Mouse (Mus musculus): ENCODE data around the gene Pgr. TPM values are rescaled to one million over a fixed set of nuclear protein-coding genes. Genes with fewer than 3 reads are reported as not detected.

The Pgr gene
- not detected for polyA plus RNA-seq (2017; shearing (Covaris generic))

DNA sequence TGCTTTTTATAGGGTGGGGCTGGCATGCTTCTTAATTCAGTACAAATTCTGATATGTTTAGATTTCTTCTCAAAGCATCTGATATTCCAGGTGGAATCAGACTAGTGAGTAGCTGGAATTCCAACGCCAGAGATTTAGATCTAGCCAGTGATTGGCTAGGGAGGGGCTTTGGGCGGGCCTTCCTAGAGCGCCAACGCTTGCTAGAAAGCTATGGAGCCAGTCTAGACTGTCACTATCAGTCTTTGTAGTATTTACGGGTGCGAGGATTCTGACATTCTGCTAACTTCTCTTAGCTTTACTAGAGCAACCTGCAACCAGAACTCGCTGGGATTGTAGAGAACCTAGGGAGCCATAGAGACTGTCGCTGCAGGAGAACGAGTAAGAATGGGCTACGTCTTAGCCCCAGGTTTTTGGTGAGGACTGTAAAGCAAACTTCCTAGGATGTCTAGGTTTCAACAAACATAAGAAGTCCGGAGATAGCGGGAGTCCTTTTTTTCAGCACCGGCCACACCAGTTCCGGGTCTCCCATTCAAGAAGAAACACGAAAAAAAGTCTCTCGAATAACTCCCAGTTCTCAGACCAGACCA lies at the start of gene Pgr:
Pgr (plus strand) TSS at position 218 of the 587 bp plus-strand sequence.

DNA sequence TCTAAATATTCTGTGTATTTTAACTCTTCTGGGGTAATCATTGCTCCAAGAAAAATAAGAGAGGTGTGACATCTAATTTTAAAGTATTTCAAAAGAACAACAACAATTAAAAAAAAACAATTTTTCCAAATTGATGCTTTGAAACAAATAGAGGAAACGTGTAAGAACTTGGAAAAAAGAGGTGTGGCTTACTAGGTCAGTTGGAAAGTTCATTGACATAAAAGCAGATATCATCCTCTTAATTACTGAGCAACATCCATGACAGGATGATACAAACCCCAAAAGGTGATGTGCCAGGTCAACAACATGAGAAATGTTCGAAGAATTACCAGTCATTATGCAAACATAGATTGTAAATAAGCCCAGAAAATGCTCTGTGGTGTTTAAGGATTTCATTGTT lies 71.9 kb downstream of the Pgr start, which contains the start of gene Gm16485:
Gm16485 (plus strand) TSS at position 301 of the 400 bp plus-strand sequence.

Other genes starting within 250 kb of the Pgr start
- gene Gm16485, start 72.0 kb downstream of the Pgr start, polyA plus RNA-seq (2017; shearing (Covaris generic)): not detected

Measured in effector memory CD4-positive, alpha-beta T cell, adult 7 months (primary cell).